Mouse (Mus musculus) small intestine, adult 2 months (tissue): ENCODE data around the gene Armcx4.

Experiments
- CTCF ChIP-seq: fragments of 200-500 bp; IDR thresholded peaks from 2 replicates; pipeline ENCODE4 v1.5.1; 2012; ENCODE audit warnings: low read depth, mild to moderate bottlenecking, control low read depth, inconsistent platforms, low read length, moderate library complexity, mixed read lengths; ENCODE audit not compliant: insufficient replicate concordance, insufficient read length; ENCODE audit errors: extremely low read depth
- POLR2A ChIP-seq: fragments of 200-500 bp; IDR thresholded peaks from 2 replicates; pipeline ENCODE4 v1.6.1; 2012; ENCODE audit warnings: low read depth, mild to moderate bottlenecking, control low read depth, inconsistent platforms, low read length, moderate library complexity

- TF ChIP-seq POLR2A (no peak), CTCF (no peak)
These were observed 52.8 kb downstream of the Armcx4 start for GRCm38 (mm10) chrX:134739160-134739559.
